Mouse (Mus musculus) liver, embryonic 11.5 days (tissue): ENCODE measurements around the gene Mst1r. TPM values are rescaled to one million over a fixed set of nuclear protein-coding genes. Genes with fewer than 3 reads are reported as not detected.

ENCODE experiments used
- ATAC-seq: fragments of 200-750 bp; cut with Nextera tagmentation; replicated peaks from 2 replicates; pipeline ENCODE4 v1.8.0; 2017; ENCODE audit warnings: moderate number of reproducible peaks, mild to moderate bottlenecking, moderate TSS enrichment, moderate library complexity; ENCODE audit not compliant: low FRiP score
- DNase-seq: peaks from one replicate; pipeline ENCODE4 v3.0.0-alpha.2; 2017; ENCODE audit warnings: low spot score
- H3K27ac ChIP-seq: fragments of 300-500 bp; sonication (generic); 2 replicates; pipeline ENCODE4 v1.5.1; 2014; ENCODE audit warnings: mild to moderate bottlenecking, low read depth, low read length, control low read depth
- H3K27me3 ChIP-seq: fragments of 300-500 bp; sonication (generic); replicated peaks from 2 replicates; pipeline ENCODE4 v1.6.1; 2014; ENCODE audit warnings: low read length, mixed read lengths; ENCODE audit not compliant: control insufficient read depth, insufficient read depth
- H3K36me3 ChIP-seq: fragments of 300-500 bp; sonication (generic); 2 replicates; pipeline ENCODE4 v1.6.1; 2014; ENCODE audit warnings: mild to moderate bottlenecking, low read length, moderate library complexity, mixed read lengths; ENCODE audit not compliant: control insufficient read depth, insufficient read depth
- H3K4me1 ChIP-seq: fragments of 300-500 bp; sonication (generic); replicated peaks from 2 replicates; pipeline ENCODE4 v1.6.1; 2014; ENCODE audit warnings: low read length, mixed read lengths; ENCODE audit not compliant: control insufficient read depth, insufficient read depth
- H3K4me2 ChIP-seq: fragments of 300-500 bp; sonication (generic); 2 replicates; pipeline ENCODE4 v1.6.1; 2014; ENCODE audit warnings: mild to moderate bottlenecking, control low read depth, moderate library complexity
- H3K4me3 ChIP-seq: fragments of 300-500 bp; sonication (generic); 2 replicates; pipeline ENCODE4 v1.5.1; 2014; ENCODE audit warnings: low read depth, low read length, control low read depth
- H3K9ac ChIP-seq: fragments of 300-500 bp; sonication (generic); 2 replicates; pipeline ENCODE4 v1.6.1; 2014; ENCODE audit warnings: low read depth, low read length, control low read depth
- H3K9me3 ChIP-seq: fragments of 300-500 bp; sonication (generic); 2 replicates; pipeline ENCODE4 v1.6.1; 2016; ENCODE audit warnings: low read length, inconsistent platforms, mixed read lengths; ENCODE audit not compliant: control insufficient read depth
- WGBS: fragments of 180-500 bp; shearing (Covaris S2); extraction: QIAGEN DNeasy Blood & Tissue Kit; methylation state at CpG from one replicate; pipeline ENCODE4 v1.1.7; 2014; 5-methylcytosine and 5-hydroxymethylcytosine counted together
- polyA plus RNA-seq: library from polyadenylated mRNA; unstranded; fragments of >200 nt; fragmentation: Nextera tagmentation; extraction: Ambion mirVana; gene quantifications from 2 replicates; pipeline ENCODE4 v1.2.1, GENCODE M21; 2014

Gene Mst1r
- polyA plus RNA-seq, 1 experiment from 2014 or later = 1.3 TPM

DNA sequence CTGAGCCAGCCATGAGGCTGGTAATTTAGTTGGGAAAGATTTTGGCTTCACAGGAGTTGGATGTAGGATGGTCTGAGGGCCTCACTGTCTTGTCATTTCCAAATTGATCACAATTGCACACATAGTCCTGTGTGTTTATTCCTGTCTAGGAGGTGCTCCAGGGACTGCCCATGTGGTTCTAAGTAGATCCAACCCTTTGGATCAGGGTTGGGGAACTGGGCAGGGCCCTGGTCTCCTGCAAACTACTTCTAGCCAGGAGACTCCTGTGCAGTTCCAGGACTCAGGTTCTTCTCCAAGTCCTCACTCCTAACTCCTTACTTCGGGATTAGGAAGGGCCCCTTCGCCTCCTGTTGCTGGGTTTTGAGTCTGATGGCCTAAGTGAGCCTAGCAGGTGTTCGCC lies 28.7 kb downstream of the Mst1r start, which contains the start of gene Camkv:
Gene Camkv, plus strand, starts transcription at position 301 of the 400 bp plus-strand sequence.
- H3K4me1 ChIP-seq = peaks cover 8% of the 10 kb centered on the region
- H3K9me3 ChIP-seq = no peaks in the 10 kb centered on the region
- 22% methylated on average over 3 of the region's 3 CpGs for WGBS
- H3K36me3 ChIP-seq = no peaks in the 10 kb centered on the region
- H3K9ac ChIP-seq = no peak within 1 kb of the TSS
- ATAC-seq (no peak), DNase-seq (no peak)
- H3K4me3 ChIP-seq = peak within 1 kb of the TSS; percentile 50
- H3K27me3 ChIP-seq = peaks cover 45% of the 10 kb centered on the region
- no peak within 1 kb of the TSS for H3K27ac ChIP-seq
- H3K4me2 ChIP-seq = peak within 1 kb of the TSS; percentile 76

DNA sequence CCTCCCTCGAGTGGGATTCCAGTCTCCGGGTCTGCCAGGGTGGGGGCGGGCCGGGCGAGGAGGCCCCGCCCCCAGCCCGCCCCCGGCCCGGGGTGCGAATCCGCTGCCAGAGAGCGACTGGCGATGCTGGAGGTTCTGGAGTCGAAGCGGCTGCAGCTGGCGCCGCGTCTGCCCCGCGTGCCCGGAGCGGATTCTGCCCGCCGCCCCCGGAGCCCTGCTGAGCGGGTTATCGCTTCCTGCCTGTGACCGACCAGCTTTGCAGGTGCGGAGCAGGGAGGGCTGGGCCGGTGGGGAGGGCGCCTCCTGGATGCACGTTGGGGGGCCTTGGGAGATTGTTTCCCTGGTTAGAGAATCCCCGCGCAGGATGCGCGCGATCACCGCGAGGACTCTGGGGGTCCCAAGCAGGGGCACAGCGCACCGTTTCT lies 29.1 kb downstream of the Mst1r start:
- Histone ChIP-seq H3K27me3 (peaks cover 49% of the 10 kb centered on the region), H3K4me1 (peaks cover 8% of the 10 kb centered on the region)
- ATAC-seq = no peak

DNA sequence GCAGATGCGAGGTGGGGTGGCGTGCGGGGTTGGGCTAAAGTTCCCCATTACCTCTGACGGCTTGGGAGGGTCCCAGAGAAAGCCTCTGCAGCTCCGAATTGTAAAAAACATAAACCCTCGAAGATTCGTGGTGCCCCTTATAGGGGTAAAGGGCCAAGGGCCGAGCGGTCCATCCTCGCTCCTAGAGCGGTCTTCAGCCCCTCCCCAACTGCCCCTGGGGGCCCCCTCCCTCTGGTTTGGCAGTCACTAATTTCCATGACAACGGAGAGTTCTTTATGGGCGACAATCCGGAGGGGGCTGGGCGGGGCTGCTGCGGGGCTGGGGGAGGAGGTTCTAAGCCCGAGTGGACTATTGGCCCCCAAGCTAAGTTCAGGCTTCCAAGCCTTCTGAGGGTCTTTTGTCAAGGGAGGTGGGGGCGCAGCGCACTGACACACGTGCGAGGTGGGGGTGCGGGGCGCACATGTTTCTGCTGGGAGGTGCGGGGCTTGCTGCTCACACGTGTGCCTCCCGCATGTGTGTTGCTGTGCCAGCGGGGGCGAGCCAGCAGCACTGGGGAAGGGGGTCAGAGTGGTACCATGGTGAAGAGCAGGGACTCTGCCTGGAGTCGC lies 29.6 kb downstream of the Mst1r start:
- Histone ChIP-seq H3K9me3 (no peaks in the 10 kb centered on the region), H3K27ac (no peak overlapping the region), H3K4me3 (peak overlapping the region; percentile 50), H3K27me3 (peaks cover 52% of the 10 kb centered on the region), H3K4me2 (peak overlapping the region; percentile 76), H3K36me3 (no peaks in the 10 kb centered on the region), H3K4me1 (peaks cover 8% of the 10 kb centered on the region), H3K9ac (no peak overlapping the region)
- no peak for DNase-seq
- no peak for ATAC-seq
- WGBS = 5% methylated on average over 29 of the region's 29 CpGs

More for the DNA sequence above, 29.1 kb downstream of the Mst1r start:
- under 1% methylated on average over 38 of the region's 41 CpGs for WGBS
- peak overlapping the region; percentile 50 for H3K4me3 ChIP-seq
- DNase-seq = peak; percentile 52
- H3K36me3 ChIP-seq = no peaks in the 10 kb centered on the region
- H3K9ac ChIP-seq = no peak overlapping the region
- no peaks in the 10 kb centered on the region for H3K9me3 ChIP-seq
- H3K4me2 ChIP-seq = peak overlapping the region; percentile 76
- H3K27ac ChIP-seq = no peak overlapping the region

DNA sequence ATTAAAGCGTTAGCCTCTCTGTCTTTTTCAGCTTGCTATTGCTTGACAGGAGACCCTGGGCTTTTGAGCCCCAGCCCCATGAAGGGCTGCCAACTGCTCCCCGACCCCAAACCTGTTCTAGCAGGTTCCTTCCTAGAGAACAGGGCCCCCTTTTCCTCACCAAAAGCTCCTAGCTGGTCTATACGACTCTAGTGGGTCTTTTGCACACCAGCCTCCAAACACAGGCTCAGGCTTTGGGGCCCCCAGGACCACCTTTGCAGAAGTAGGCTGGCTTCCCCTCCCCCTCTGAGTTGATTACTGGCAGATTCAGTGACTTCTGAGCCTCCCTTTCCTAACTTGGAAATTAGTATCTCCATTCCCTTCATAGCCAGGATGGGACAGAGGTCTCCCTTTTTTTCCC lies 30.2 kb downstream of the Mst1r start:
- DNase-seq (no peak), ATAC-seq (no peak)
- peaks cover 52% of the 10 kb centered on the region for H3K27me3 ChIP-seq
- H3K4me2 ChIP-seq = peak overlapping the region; percentile 76
- peaks cover 8% of the 10 kb centered on the region for H3K4me1 ChIP-seq
- no peaks in the 10 kb centered on the region for H3K36me3 ChIP-seq
- 24% methylated on average over 3 of the region's 3 CpGs for WGBS
- no peaks in the 10 kb centered on the region for H3K9me3 ChIP-seq
- no peak overlapping the region; the same call in 1 of the 2 replicates for H3K4me3 ChIP-seq
- H3K27ac ChIP-seq = no peak overlapping the region
- no peak overlapping the region for H3K9ac ChIP-seq

DNA sequence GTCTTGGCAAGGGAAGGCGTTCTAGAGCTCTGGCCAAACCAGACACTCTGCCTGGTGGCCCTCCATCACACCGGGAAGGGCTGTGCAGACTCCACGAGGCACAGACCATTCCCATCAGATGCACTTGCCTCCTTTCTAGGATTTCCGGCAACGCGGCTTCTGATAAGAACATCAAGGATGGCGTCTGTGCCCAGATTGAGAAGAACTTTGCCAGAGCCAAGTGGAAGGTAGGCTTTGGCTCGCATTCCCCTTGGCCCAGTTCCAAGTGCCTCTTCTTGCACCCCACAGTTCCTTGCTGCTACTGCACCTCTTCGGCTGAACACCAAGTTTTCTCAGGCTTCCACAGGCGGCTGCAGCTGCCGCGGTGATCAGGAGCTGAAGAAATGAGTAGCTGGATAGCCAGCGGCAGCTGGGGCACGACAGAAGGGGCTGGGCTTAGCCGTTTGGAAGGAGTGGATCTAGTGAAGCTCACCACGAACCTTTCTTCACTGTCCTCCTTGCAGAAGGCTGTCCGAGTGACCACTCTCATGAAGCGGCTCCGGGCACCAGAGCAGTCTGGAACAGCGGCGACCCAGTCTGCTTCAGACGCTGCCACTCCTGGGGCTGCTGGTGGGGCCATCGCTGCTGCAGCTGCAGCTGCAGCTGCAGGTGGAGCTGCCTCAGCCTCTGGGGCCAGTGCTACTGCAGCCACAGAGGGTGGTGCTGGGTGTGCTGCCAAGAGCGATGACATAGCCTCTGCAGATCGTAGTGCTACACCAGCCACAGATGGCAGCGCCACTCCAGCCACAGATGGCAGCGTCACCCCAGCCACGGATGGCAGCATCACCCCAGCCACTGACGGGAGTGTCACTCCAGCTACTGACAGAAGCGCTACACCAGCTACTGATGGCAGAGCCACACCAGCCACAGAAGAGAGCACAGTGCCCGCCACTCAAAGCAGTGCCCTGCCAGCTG lies 40.8 kb downstream of the Mst1r start:
- no peak overlapping the region for H3K4me3 ChIP-seq
- no peak overlapping the region for H3K9ac ChIP-seq
- H3K36me3 ChIP-seq = no peaks in the 10 kb centered on the region
- no peak overlapping the region for H3K4me2 ChIP-seq
- H3K4me1 ChIP-seq = peaks cover 10% of the 10 kb centered on the region
- ATAC-seq (no peak), DNase-seq (no peak)
- H3K9me3 ChIP-seq = no peaks in the 10 kb centered on the region
- WGBS = 84% methylated on average over 31 of the region's 31 CpGs
- no peak overlapping the region for H3K27ac ChIP-seq
- no peaks in the 10 kb centered on the region for H3K27me3 ChIP-seq

DNA sequence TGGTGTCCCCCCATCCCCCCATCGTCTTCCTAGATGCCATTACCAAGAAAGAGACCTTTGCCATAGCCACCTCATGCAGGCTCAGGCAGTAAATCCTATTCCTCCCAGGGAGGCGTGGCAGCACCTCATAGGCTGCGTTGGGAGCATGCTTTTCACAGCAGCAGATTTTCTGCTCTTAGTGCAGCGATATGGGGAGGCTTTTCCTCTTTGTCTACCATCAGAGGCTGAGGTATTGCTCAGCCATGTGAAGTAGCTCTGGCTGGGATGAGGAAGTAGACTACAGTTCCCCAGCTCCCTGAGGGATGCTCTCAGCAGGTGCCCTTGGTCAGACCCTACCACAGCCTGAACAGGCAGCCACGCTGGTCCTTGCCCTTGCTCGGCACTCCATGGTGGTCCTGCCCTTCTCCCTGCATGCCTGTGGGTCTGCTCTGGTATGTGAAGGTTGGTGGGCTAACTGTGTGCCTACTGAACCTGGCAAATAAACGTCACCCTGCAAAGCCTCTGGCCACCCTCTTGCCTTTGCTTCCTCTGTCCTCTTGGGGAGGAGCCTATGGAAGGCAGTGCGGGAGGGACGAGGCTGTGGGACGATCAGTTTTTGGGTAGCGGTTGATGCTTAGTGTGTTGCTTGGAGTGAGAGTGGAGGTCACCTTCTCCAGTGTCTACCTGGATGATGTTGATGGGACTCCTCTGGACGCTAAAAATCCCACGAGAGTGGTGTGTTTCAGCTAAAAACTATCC lies 42.7 kb downstream of the Mst1r start:
- ATAC-seq = no peak
- H3K4me1 ChIP-seq = peaks cover 12% of the 10 kb centered on the region
- H3K27me3 ChIP-seq = no peaks in the 10 kb centered on the region
- no peak for DNase-seq
- no peak overlapping the region for H3K27ac ChIP-seq
- no peak overlapping the region for H3K4me2 ChIP-seq
- H3K9me3 ChIP-seq = no peaks in the 10 kb centered on the region
- no peak overlapping the region for H3K9ac ChIP-seq
- whole genome bisulfite sequencing = 79% methylated on average over 13 of the region's 13 CpGs
- H3K4me3 ChIP-seq = no peak overlapping the region
- no peaks in the 10 kb centered on the region for H3K36me3 ChIP-seq

DNA sequence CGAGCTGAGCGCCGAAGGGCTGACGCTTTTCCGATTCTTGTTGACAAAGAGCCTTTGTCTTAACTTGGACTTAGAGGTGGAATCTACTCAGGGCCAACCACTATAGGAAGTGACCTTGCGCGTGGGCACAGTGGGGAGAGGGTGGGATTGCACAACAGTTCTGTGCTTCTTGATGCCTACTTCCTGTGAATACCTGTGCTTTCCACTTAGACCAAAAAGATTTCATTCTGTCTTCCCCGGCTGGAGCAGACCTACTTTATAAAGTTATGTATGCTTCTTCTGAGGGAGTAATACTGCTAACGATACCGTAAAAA lies 43.2 kb downstream of the Mst1r start, which contains the start of gene Traip:
Gene Traip, plus strand, starts transcription at position 215 of the 314 bp plus-strand sequence.
- H3K4me1 ChIP-seq = peaks cover 12% of the 10 kb centered on the region
- ATAC-seq (no peak), DNase-seq (no peak)
- peak within 1 kb of the TSS; percentile 72 for H3K4me3 ChIP-seq
- no peaks in the 10 kb centered on the region for H3K36me3 ChIP-seq
- peak within 1 kb of the TSS; percentile 33; the same call in 1 of the 2 replicates for H3K27ac ChIP-seq
- H3K27me3 ChIP-seq = no peaks in the 10 kb centered on the region
- H3K4me2 ChIP-seq = peak within 1 kb of the TSS; percentile 66
- WGBS = 90% methylated on average over 10 of the region's 10 CpGs
- no peaks in the 10 kb centered on the region for H3K9me3 ChIP-seq
- peak within 1 kb of the TSS; percentile 78 for H3K9ac ChIP-seq
